Mouse (Mus musculus) myocyte (in vitro differentiated cells): Measurements from ENCODE around the gene Krcc1. TPM values are rescaled to one million over a fixed set of nuclear protein-coding genes. Genes with fewer than 3 reads are reported as not detected.

Experiments
- H3K27me3 ChIP-seq: one replicate; pipeline ENCODE4 v1.6.1; 2011; ENCODE audit not compliant: control insufficient read depth, insufficient read depth, insufficient read length
- H3K36me3 ChIP-seq: one replicate; pipeline ENCODE4 v1.6.1; 2011; ENCODE audit not compliant: control insufficient read depth, insufficient read depth
- H3K4me2 ChIP-seq: one replicate; pipeline ENCODE4 v1.6.1; 2011; ENCODE audit warnings: low read depth, control low read depth
- H3K4me3 ChIP-seq: one replicate; pipeline ENCODE4 v1.5.1; 2011; ENCODE audit warnings: mild to moderate bottlenecking, control low read depth, moderate library complexity
- H3K79me2 ChIP-seq: one replicate; pipeline ENCODE4 v1.6.1; 2011; ENCODE audit not compliant: control insufficient read depth, insufficient read depth
- H3ac ChIP-seq: one replicate; pipeline ENCODE4 v1.6.1; 2011; ENCODE audit not compliant: control insufficient read depth, insufficient read length
- CEBPB ChIP-seq: IDR thresholded peaks from 2 replicates; pipeline ENCODE4 v1.6.1; 2011; ENCODE audit warnings: mild to moderate bottlenecking, moderate library complexity; ENCODE audit not compliant: poor library complexity, insufficient read depth, severe bottlenecking
- E2F4 ChIP-seq: IDR thresholded peaks from one replicate; pipeline ENCODE4 v1.6.1; 2011; ENCODE audit warnings: mild to moderate bottlenecking, control low read depth, moderate library complexity; ENCODE audit not compliant: insufficient read depth
- MAX ChIP-seq: IDR thresholded peaks from one replicate; pipeline ENCODE4 v1.6.1; 2011; ENCODE audit warnings: low read depth, mild to moderate bottlenecking, control low read depth
- MYOD1 ChIP-seq, 3 experiments: IDR thresholded peaks; one replicate each; pipeline ENCODE4 v1.6.1; 2011; ENCODE audit warnings: control low read depth in 2 of 3, low read depth in 2 of 3, mild to moderate bottlenecking in 2 of 3, moderate library complexity in 1 of 3; ENCODE audit not compliant: insufficient read length in 2 of 3, control insufficient read depth in 1 of 3
- MYOG ChIP-seq, 3 experiments: IDR thresholded peaks; one replicate each; pipeline ENCODE4 v1.6.1; 2011; ENCODE audit warnings: control low read depth in 2 of 3, low read depth in 2 of 3, mild to moderate bottlenecking in 2 of 3; ENCODE audit not compliant: insufficient read length in 2 of 3, control insufficient read depth in 1 of 3, insufficient read depth in 1 of 3
- POLR2A ChIP-seq: IDR thresholded peaks from one replicate; pipeline ENCODE4 v1.6.1; 2011; ENCODE audit warnings: low read depth, mild to moderate bottlenecking, control low read depth, moderate library complexity; ENCODE audit not compliant: insufficient read length
- POLR2AphosphoS2 ChIP-seq: IDR thresholded peaks from one replicate; pipeline ENCODE4 v1.6.1; 2011; ENCODE audit warnings: low read depth, control low read depth; ENCODE audit not compliant: insufficient read length
- REST ChIP-seq: IDR thresholded peaks from one replicate; pipeline ENCODE4 v1.6.1; 2011; ENCODE audit warnings: mild to moderate bottlenecking, control low read depth, moderate library complexity; ENCODE audit not compliant: insufficient read depth, insufficient read length
- SRF ChIP-seq: IDR thresholded peaks from one replicate; pipeline ENCODE4 v1.6.1; 2011; ENCODE audit warnings: low read depth; ENCODE audit not compliant: control insufficient read depth, insufficient read length
- TCF12 ChIP-seq: IDR thresholded peaks from one replicate; pipeline ENCODE4 v1.6.1; 2011; ENCODE audit warnings: mild to moderate bottlenecking, control low read depth; ENCODE audit not compliant: poor library complexity, insufficient read depth, severe bottlenecking
- TCF3 ChIP-seq: IDR thresholded peaks from one replicate; pipeline ENCODE4 v1.6.1; 2011; ENCODE audit warnings: low read depth, control low read depth; ENCODE audit not compliant: insufficient read length
- USF1 ChIP-seq: IDR thresholded peaks from one replicate; pipeline ENCODE4 v1.6.1; 2011; ENCODE audit warnings: low read depth, mild to moderate bottlenecking, control low read depth, moderate library complexity
- polyA plus RNA-seq: library from polyadenylated mRNA; unstranded; fragments of >200 nt; fragmentation: generic; extraction: Trizol; gene quantifications from one replicate; pipeline ENCODE4 v1.2.1, GENCODE M21; 2012; ENCODE audit warnings: missing spikeins

Krcc1 gene
- polyA plus RNA-seq, 1 experiment: 18.6 TPM

DNA sequence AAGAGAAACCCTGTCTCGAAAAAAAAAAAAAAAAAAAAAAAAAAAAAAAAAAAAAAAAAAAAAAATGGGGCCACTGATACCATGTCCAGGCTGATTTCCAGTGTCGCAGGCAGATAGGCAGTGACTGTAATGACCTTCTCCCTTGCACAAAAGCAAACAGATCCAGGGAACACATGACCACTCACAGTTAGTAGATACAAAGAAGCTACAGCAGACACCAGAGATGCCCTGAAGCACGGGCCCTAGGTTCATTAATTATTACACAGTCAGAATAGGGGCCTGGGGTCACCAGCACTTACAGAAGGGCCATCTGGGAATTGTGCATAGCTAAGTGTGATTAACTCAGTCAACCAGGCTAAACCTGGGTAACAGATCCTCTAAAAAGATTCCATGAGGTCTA is 35.5 kb upstream of the Krcc1 start:
- no peak for TF ChIP-seq USF1
- no peak for TF ChIP-seq TCF3
- TF ChIP-seq SRF: no peak
- TF ChIP-seq POLR2AphosphoS2: no peak
- no peak for TF ChIP-seq REST
- no peak for TF ChIP-seq E2F4
- TF ChIP-seq TCF12: no peak
- no peak for TF ChIP-seq MYOD1 (IDR thresholded peaks at IDR 0.05; ENCODE audit: control insufficient read depth in 1 of 3, insufficient read length in 2 of 3, low read depth in 2 of 3)
- no peak for TF ChIP-seq CEBPB
- no peak for TF ChIP-seq MAX
- no peak for TF ChIP-seq POLR2A
- no peak for TF ChIP-seq MYOG (IDR thresholded peaks at IDR 0.05; ENCODE audit: control insufficient read depth in 1 of 3, insufficient read depth in 1 of 3, insufficient read length in 2 of 3, low read depth in 2 of 3)
- Histone ChIP-seq H3K27me3 (no peaks in the 10 kb centered on the region), H3K79me2 (no peaks in the 10 kb centered on the region), H3ac (no peak overlapping the region), H3K36me3 (peaks cover 5% of the 10 kb centered on the region), H3K4me3 (no peak overlapping the region), H3K4me2 (no peak overlapping the region)

DNA sequence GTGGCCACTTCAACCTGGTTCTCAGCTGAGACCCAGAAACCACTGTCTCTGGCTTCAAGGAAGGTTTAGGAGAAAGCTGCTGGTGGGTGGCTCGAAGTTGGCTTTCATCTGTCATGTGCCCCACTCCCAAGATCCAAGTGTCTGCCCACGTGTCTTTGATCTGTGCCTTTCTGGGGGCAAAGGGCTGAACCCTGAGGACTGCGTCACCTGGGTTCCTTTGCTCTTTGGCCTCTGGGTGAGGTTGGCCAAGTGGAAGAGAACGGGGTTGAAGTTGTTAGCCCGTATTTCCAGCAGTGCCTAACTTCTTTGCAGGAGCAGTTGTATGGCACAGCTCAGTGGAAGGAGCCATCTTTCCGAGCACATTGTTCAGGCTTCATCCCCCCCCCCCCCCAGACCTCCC is 35.0 kb upstream of the Krcc1 start:
- peaks cover 5% of the 10 kb centered on the region for H3K36me3 ChIP-seq
- no peak overlapping the region for H3ac ChIP-seq
- H3K4me3 ChIP-seq: no peak overlapping the region
- no peak overlapping the region for H3K4me2 ChIP-seq
- H3K27me3 ChIP-seq: no peaks in the 10 kb centered on the region
- TF ChIP-seq POLR2AphosphoS2 (no peak), POLR2A (no peak)
- no peaks in the 10 kb centered on the region for H3K79me2 ChIP-seq

DNA sequence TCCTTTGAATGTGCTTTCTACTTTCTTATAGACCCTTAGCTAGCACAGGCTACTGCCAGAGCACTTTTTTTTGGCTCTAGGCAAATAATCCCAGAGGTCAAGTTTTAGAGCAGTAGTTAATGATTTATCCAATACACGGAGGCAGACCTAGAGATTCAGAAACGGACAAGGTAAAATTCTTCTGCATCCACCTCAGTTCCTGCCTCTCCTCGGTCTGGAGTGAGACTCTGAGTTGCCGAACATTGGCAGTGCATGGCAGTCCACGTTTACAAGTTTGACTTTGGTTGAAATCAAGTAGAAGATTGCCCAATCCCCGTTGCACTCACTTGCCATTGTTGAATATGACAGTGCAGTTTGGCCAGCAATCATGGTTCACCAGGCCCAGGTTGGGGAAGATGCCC is 34.4 kb upstream of the Krcc1 start:
- no peak overlapping the region for H3ac ChIP-seq
- no peak overlapping the region for H3K4me2 ChIP-seq
- no peak for TF ChIP-seq REST
- TF ChIP-seq E2F4: no peak
- TF ChIP-seq MYOD1 (IDR thresholded peaks at IDR 0.05; ENCODE audit: control insufficient read depth in 1 of 3, insufficient read length in 2 of 3, low read depth in 2 of 3): no peak
- TF ChIP-seq MAX: no peak
- no peak for TF ChIP-seq TCF3
- TF ChIP-seq CEBPB: no peak
- TF ChIP-seq POLR2AphosphoS2: no peak
- no peak for TF ChIP-seq MYOG (IDR thresholded peaks at IDR 0.05; ENCODE audit: control insufficient read depth in 1 of 3, insufficient read depth in 1 of 3, insufficient read length in 2 of 3, low read depth in 2 of 3)
- TF ChIP-seq USF1: no peak
- TF ChIP-seq SRF: no peak
- TF ChIP-seq TCF12: no peak
- TF ChIP-seq POLR2A: no peak
- no peaks in the 10 kb centered on the region for H3K27me3 ChIP-seq
- H3K36me3 ChIP-seq: peaks cover 5% of the 10 kb centered on the region
- H3K79me2 ChIP-seq: no peaks in the 10 kb centered on the region
- no peak overlapping the region for H3K4me3 ChIP-seq

DNA sequence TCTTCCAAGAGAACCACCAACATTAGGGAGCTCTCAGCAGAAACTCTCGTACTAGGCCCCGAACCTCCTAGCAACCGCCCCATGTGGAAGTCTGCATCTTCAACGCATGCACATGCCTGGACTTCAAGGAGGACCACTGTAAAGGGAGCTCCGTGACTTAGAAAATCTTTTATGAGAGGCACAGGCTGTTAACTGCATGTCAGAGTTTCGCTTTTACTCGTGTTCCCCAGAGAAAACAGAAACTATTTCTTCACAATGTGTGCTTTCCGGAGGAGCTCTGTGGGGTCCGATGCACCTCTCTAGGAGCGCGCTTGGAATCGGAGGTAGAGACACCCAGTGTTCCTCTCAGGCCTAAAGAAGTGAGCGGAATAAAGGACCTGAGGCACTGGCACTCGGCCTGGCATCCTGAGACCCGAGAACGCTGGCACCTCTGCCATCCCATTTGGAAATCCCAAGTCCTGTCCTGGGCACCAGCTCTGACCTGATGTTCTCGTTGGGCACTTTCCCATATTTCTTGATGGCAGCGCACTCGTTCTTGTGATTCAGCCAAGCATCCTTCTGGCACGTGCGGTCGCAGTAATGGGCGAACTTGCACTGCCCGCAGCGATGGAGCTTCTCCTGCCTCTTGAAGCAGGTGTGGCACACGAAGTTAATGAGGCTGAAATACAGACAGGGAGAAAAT is 32.3 kb upstream of the Krcc1 start:
- Histone ChIP-seq H3K4me3 (no peak overlapping the region), H3K79me2 (no peaks in the 10 kb centered on the region), H3K36me3 (peaks cover 5% of the 10 kb centered on the region), H3ac (no peak overlapping the region), H3K4me2 (no peak overlapping the region), H3K27me3 (no peaks in the 10 kb centered on the region)
- TF ChIP-seq MAX (no peak), POLR2AphosphoS2 (no peak), POLR2A (no peak), TCF3 (no peak), TCF12 (no peak), MYOD1 (IDR thresholded peaks at IDR 0.05; ENCODE audit: control insufficient read depth in 1 of 3, insufficient read length in 2 of 3, low read depth in 2 of 3) (no peak), USF1 (no peak), MYOG (IDR thresholded peaks at IDR 0.05; ENCODE audit: control insufficient read depth in 1 of 3, insufficient read depth in 1 of 3, insufficient read length in 2 of 3, low read depth in 2 of 3) (no peak), CEBPB (no peak), REST (no peak), SRF (no peak), E2F4 (no peak)

DNA sequence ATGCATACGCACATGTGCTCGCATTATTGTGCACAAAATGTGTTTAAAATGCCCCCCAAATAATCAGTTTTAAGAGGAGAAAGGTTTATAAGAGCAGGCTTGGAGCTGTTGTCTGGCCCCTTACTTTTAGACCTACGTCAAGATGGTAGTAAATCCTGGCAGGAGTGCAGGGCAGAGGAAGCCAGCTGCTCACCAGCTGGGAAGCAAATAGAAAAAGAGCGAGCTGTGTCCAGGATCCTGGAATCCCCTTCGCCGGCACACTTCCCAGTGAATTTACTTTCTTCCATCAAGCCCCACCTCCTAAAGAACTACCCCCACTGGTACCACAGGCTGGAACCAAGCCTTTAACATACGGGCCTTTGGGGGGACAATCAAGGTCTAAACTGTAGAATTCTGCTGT is 30.6 kb upstream of the Krcc1 start:
- no peak overlapping the region for H3ac ChIP-seq
- no peaks in the 10 kb centered on the region for H3K27me3 ChIP-seq
- no peaks in the 10 kb centered on the region for H3K79me2 ChIP-seq
- no peak for TF ChIP-seq MAX
- TF ChIP-seq MYOG (IDR thresholded peaks at IDR 0.05; ENCODE audit: control insufficient read depth in 1 of 3, insufficient read depth in 1 of 3, insufficient read length in 2 of 3, low read depth in 2 of 3): no peak
- TF ChIP-seq POLR2A: no peak
- TF ChIP-seq CEBPB: no peak
- TF ChIP-seq POLR2AphosphoS2: no peak
- no peak for TF ChIP-seq USF1
- no peak for TF ChIP-seq SRF
- TF ChIP-seq REST: no peak
- H3K36me3 ChIP-seq: peaks cover 5% of the 10 kb centered on the region
- no peak overlapping the region for H3K4me3 ChIP-seq
- H3K4me2 ChIP-seq: no peak overlapping the region
